Mouse (Mus musculus): ENCODE measurements around the gene Amelx.

The Amelx gene

DNA sequence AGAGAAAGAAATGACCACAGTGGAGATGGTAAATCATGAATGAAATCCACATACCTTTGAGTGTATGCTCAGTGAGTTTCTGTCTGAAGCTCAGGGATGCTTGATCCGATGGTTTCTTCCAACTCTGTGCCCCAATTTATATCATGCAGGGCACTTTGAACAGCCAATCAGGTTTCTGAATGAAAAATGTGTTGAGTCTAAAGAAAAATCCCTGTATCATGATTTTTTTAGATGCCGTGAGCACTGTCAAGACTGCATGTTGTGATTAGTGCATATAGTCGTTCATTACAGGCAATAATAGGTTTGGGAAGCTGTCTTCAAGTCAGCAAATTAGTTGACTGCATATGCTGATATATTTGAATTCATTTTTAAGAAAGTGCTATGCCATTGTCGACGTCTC is at the start of gene Amelx:
Gene Amelx (minus strand): TSS at position 101 of the 400 bp plus-strand sequence.
- no peak for DNase-seq

- no peak for DNase-seq
These were observed 35.5 kb upstream of the Amelx start for GRCm38 (mm10) chrX:169222357-169223062.

DNA sequence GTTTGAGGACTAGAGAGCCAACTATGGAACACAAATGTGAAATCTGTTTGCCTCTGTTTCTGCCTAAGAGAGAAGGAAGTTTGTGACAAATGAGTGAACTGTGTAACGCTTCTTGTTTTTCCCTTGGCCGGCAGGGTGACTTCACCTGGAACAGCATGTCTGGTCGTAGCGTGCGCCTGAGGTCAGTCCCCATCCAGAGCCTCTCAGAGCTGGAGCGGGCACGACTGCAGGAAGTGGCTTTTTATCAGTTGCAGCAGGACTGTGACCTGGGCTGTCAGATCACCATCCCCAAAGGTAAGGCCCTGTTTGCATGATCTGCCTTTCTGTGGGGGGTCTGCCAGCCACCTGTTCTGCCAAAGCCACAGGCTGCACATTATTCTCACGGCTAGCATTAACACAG is 33.1 kb upstream of the Amelx start:
- no peak for DNase-seq

DNA sequence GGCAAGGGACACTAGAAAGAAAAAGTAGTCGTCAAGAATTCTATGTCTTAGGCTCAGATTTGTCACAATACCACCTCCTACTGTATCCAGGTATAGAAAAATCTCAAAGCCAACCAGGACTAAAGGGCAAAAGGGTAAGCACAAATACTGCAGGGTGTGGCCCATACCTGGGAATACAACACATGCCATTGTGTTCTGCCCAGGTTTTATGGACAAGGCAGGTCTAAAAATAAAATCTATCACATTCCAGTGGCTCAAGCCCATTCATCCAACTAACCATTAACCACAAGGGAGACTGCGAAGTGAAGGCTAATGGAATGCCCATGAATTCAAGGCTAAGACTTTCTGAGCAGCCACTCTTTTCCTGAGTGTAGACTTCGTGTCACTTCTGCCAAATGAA is 23.0 kb upstream of the Amelx start:
- DNase-seq = no peak

- DNase-seq = peak in 1 of 2 experiments; percentile 1
These were observed 8.4 kb downstream of the Amelx start for GRCm38 (mm10) chrX:169178634-169179033.

- peak; percentile 6 to 25 for DNase-seq
These were observed 13.2 kb downstream of the Amelx start for GRCm38 (mm10) chrX:169173796-169174195.

- DNase-seq = no peak
These were observed 16.0 kb downstream of the Amelx start for GRCm38 (mm10) chrX:169170981-169171380.

GRCm38 (mm10) chrX:169158385-169158784 is 28.6 kb downstream of the Amelx start:
- DNase-seq = no peak

- no peak for DNase-seq
These were observed 33.2 kb downstream of the Amelx start for GRCm38 (mm10) chrX:169153805-169154204.

- DNase-seq = no peak
These were observed 46.5 kb downstream of the Amelx start for GRCm38 (mm10) chrX:169140467-169140866.

DNA sequence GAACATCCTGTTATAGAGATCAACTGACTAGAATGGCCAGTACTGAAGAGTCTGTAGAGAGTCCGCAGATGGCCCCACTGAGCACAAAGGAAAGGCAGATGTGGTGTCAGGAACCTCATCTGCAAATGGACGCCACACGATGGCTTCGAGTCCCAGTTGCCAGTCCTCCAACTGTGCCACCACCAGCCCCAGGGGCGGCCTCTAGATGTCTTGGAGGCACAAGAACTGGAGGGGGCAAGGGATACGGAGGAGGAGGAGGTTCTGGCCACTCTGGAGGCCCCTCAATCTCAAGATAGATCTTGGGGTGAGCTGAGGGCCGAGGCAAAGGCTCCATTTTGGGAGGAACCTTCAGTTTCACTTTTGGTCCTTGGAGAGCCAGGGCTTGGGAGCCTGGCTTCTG is 47.2 kb downstream of the Amelx start:
- DNase-seq = no peak

Measured in kidney, postnatal 36 days (tissue).